Mouse (Mus musculus) urinary bladder, postnatal 4 days (tissue): ENCODE results near the gene Dlg2.

Experiments used
- DNase-seq, 2 experiments: peaks; one replicate each; pipeline ENCODE4 v3.0.0; 2021 to 2022; ENCODE audit warnings: low spot score in 2 of 2

The Dlg2 gene

GRCm38 (mm10) chr7:91262031-91262951 lies 785.8 kb downstream of the Dlg2 start:
- DNase-seq, result no peak

- no peak for DNase-seq
These were observed 786.5 kb downstream of the Dlg2 start for GRCm38 (mm10) chr7:91262998-91263397.

- DNase-seq, result peak in 1 of 2 experiments; percentile 59
These were observed 791.3 kb downstream of the Dlg2 start for GRCm38 (mm10) chr7:91267764-91268163.

GRCm38 (mm10) chr7:91284167-91284566 lies 807.7 kb downstream of the Dlg2 start:
- DNase-seq, result no peak

- DNase-seq, result no peak
These were observed 811.9 kb downstream of the Dlg2 start for GRCm38 (mm10) chr7:91288324-91288723.

GRCm38 (mm10) chr7:91296127-91296526 lies 819.7 kb downstream of the Dlg2 start:
- no peak for DNase-seq

- no peak for DNase-seq
These were observed 834.7 kb downstream of the Dlg2 start for GRCm38 (mm10) chr7:91311177-91311576.

GRCm38 (mm10) chr7:91345073-91345472 lies 868.6 kb downstream of the Dlg2 start:
- no peak for DNase-seq

- DNase-seq, result no peak
These were observed 893.4 kb downstream of the Dlg2 start for GRCm38 (mm10) chr7:91369821-91370321.

GRCm38 (mm10) chr7:91382281-91382680 lies 905.8 kb downstream of the Dlg2 start:
- DNase-seq, result no peak

GRCm38 (mm10) chr7:91383873-91384272 lies 907.4 kb downstream of the Dlg2 start:
- no peak for DNase-seq

GRCm38 (mm10) chr7:91389272-91389671 lies 912.8 kb downstream of the Dlg2 start:
- no peak for DNase-seq

GRCm38 (mm10) chr7:91397827-91398226 lies 921.4 kb downstream of the Dlg2 start:
- no peak for DNase-seq

GRCm38 (mm10) chr7:91412109-91412508 lies 935.6 kb downstream of the Dlg2 start:
- no peak for DNase-seq

- DNase-seq, result no peak
These were observed 937.7 kb downstream of the Dlg2 start for GRCm38 (mm10) chr7:91414150-91414549.

GRCm38 (mm10) chr7:91414749-91415148 lies 938.3 kb downstream of the Dlg2 start:
- no peak for DNase-seq

GRCm38 (mm10) chr7:91420215-91420614 lies 943.7 kb downstream of the Dlg2 start:
- DNase-seq, result no peak

GRCm38 (mm10) chr7:91423784-91424183 lies 947.3 kb downstream of the Dlg2 start:
- DNase-seq, result no peak

GRCm38 (mm10) chr7:91429712-91430275 lies 953.3 kb downstream of the Dlg2 start:
- DNase-seq, result no peak

GRCm38 (mm10) chr7:91431594-91432240 lies 955.2 kb downstream of the Dlg2 start:
- no peak for DNase-seq

GRCm38 (mm10) chr7:91432563-91432962 lies 956.1 kb downstream of the Dlg2 start:
- DNase-seq, result no peak

GRCm38 (mm10) chr7:91434739-91435138 lies 958.3 kb downstream of the Dlg2 start:
- DNase-seq, result no peak
